Mouse (Mus musculus) stomach, embryonic 16.5 days (tissue): ENCODE data around the gene Dab1. TPM values are rescaled to one million over a fixed set of nuclear protein-coding genes. Genes with fewer than 3 reads are reported as not detected.

Experiments used
- ATAC-seq: fragments of 200-750 bp; cut with Nextera tagmentation; 2 replicates; pipeline ENCODE4 v1.8.0; 2017; ENCODE audit warnings: moderate number of reproducible peaks, moderate TSS enrichment; ENCODE audit not compliant: insufficient read depth, low FRiP score
- H3K27ac ChIP-seq: fragments of 300-500 bp; sonication (generic); 2 replicates; pipeline ENCODE4 v1.5.1; 2014; ENCODE audit warnings: low read length
- H3K27me3 ChIP-seq: fragments of 300-500 bp; sonication (generic); 2 replicates; pipeline ENCODE4 v1.6.1; 2014; ENCODE audit warnings: low read length, control low read depth, mixed read lengths; ENCODE audit not compliant: control insufficient read depth, insufficient read depth
- H3K36me3 ChIP-seq: fragments of 300-500 bp; sonication (generic); 2 replicates; pipeline ENCODE4 v1.6.1; 2014; ENCODE audit warnings: low read length; ENCODE audit not compliant: control insufficient read depth, insufficient read depth
- H3K4me1 ChIP-seq: fragments of 300-500 bp; sonication (generic); 2 replicates; pipeline ENCODE4 v1.6.1; 2014; ENCODE audit warnings: low read length, control low read depth, mixed read lengths; ENCODE audit not compliant: control insufficient read depth, insufficient read depth
- H3K4me2 ChIP-seq: fragments of 300-500 bp; sonication (generic); 2 replicates; pipeline ENCODE4 v1.6.1; 2014; ENCODE audit warnings: low read depth, low read length, mixed read lengths
- H3K4me3 ChIP-seq: fragments of 300-500 bp; sonication (generic); replicated peaks from 2 replicates; pipeline ENCODE4 v1.5.1; 2014; ENCODE audit warnings: mild to moderate bottlenecking, low read length
- H3K9ac ChIP-seq: fragments of 300-500 bp; sonication (generic); 2 replicates; pipeline ENCODE4 v1.6.1; 2014; ENCODE audit warnings: low read length
- H3K9me3 ChIP-seq: fragments of 300-500 bp; sonication (generic); replicated peaks from 2 replicates; pipeline ENCODE4 v1.6.1; 2016; ENCODE audit warnings: low read length, control low read depth; ENCODE audit not compliant: control insufficient read depth
- WGBS: fragments of 180-500 bp; shearing (Covaris S2); extraction: QIAGEN DNeasy Blood & Tissue Kit; methylation state at CpG from one replicate; pipeline ENCODE4 v1.1.7; 2014; 5-methylcytosine and 5-hydroxymethylcytosine counted together
- polyA plus RNA-seq: library from polyadenylated mRNA; unstranded; fragments of >200 nt; fragmentation: Nextera tagmentation; extraction: Ambion mirVana; gene quantifications from 2 replicates; pipeline ENCODE4 v1.2.1, GENCODE M21; 2015

Gene Dab1
- polyA plus RNA-seq, 1 experiment from 2014 or later: 10.0 TPM

- no peak for ATAC-seq
- H3K9me3 ChIP-seq: no peaks in the 10 kb centered on the region
- H3K36me3 ChIP-seq: no peaks in the 10 kb centered on the region
- no peaks in the 10 kb centered on the region for H3K4me1 ChIP-seq
- no peak overlapping the region for H3K9ac ChIP-seq
- no peak overlapping the region for H3K27ac ChIP-seq
- no peak overlapping the region for H3K4me2 ChIP-seq
- no peaks in the 10 kb centered on the region for H3K27me3 ChIP-seq
- WGBS: 34% methylated on average over 8 of the region's 8 CpGs
- no peak overlapping the region for H3K4me3 ChIP-seq
Measured at GRCm38 (mm10) chr4:104443775-104444174, 824.6 kb downstream of the Dab1 start.

- Histone ChIP-seq H3K4me3 (no peak overlapping the region), H3K4me2 (no peak overlapping the region), H3K4me1 (no peaks in the 10 kb centered on the region), H3K9ac (no peak overlapping the region), H3K27me3 (no peaks in the 10 kb centered on the region), H3K9me3 (no peaks in the 10 kb centered on the region), H3K27ac (no peak overlapping the region), H3K36me3 (no peaks in the 10 kb centered on the region)
- WGBS: 79% methylated on average over 2 of the region's 2 CpGs
- ATAC-seq: no peak
Measured at GRCm38 (mm10) chr4:104444985-104445384, 825.8 kb downstream of the Dab1 start.

- Histone ChIP-seq H3K27me3 (no peaks in the 10 kb centered on the region), H3K27ac (no peak overlapping the region), H3K36me3 (no peaks in the 10 kb centered on the region), H3K9ac (no peak overlapping the region), H3K4me2 (no peak overlapping the region), H3K9me3 (no peaks in the 10 kb centered on the region), H3K4me1 (no peaks in the 10 kb centered on the region), H3K4me3 (no peak overlapping the region)
- ATAC-seq: no peak
- 90% methylated on average over 1 of the region's 1 CpGs for WGBS
Measured at GRCm38 (mm10) chr4:104448199-104448598, 829.0 kb downstream of the Dab1 start.

GRCm38 (mm10) chr4:104450645-104451044, 831.5 kb downstream of the Dab1 start:
- no peak for ATAC-seq
- H3K27me3 ChIP-seq: no peaks in the 10 kb centered on the region
- WGBS: 53% methylated on average over 9 of the region's 9 CpGs

GRCm38 (mm10) chr4:104452587-104452986, 833.4 kb downstream of the Dab1 start:
- Histone ChIP-seq H3K4me3 (no peak overlapping the region), H3K4me2 (no peak overlapping the region), H3K27me3 (no peaks in the 10 kb centered on the region), H3K36me3 (no peaks in the 10 kb centered on the region), H3K9me3 (no peaks in the 10 kb centered on the region), H3K4me1 (no peaks in the 10 kb centered on the region), H3K27ac (no peak overlapping the region), H3K9ac (no peak overlapping the region)
- WGBS: 57% methylated on average over 7 of the region's 7 CpGs
- no peak for ATAC-seq

More at GRCm38 (mm10) chr4:104450645-104451044, 831.5 kb downstream of the Dab1 start:
- no peak overlapping the region for H3K4me3 ChIP-seq
- no peaks in the 10 kb centered on the region for H3K9me3 ChIP-seq
- no peaks in the 10 kb centered on the region for H3K4me1 ChIP-seq
- no peak overlapping the region for H3K27ac ChIP-seq
- H3K4me2 ChIP-seq: no peak overlapping the region
- H3K9ac ChIP-seq: no peak overlapping the region
- no peaks in the 10 kb centered on the region for H3K36me3 ChIP-seq

GRCm38 (mm10) chr4:104455151-104455550, 836.0 kb downstream of the Dab1 start:
- H3K27me3 ChIP-seq: no peaks in the 10 kb centered on the region
- H3K27ac ChIP-seq: no peak overlapping the region
- H3K4me1 ChIP-seq: 0 out of 2 replicates have a peak, but pooled peaks cover 2% of the 10 kb centered on the region
- no peak for ATAC-seq
- H3K4me3 ChIP-seq: no peak overlapping the region
- H3K36me3 ChIP-seq: no peaks in the 10 kb centered on the region
- no peak overlapping the region for H3K9ac ChIP-seq
- no peak overlapping the region for H3K4me2 ChIP-seq
- H3K9me3 ChIP-seq: no peaks in the 10 kb centered on the region
- WGBS: 43% methylated on average over 9 of the region's 9 CpGs

- no peak for ATAC-seq
- Histone ChIP-seq H3K9me3 (no peaks in the 10 kb centered on the region), H3K27me3 (no peaks in the 10 kb centered on the region), H3K4me1 (0 out of 2 replicates have a peak, but pooled peaks cover 2% of the 10 kb centered on the region), H3K4me2 (no peak overlapping the region), H3K4me3 (no peak overlapping the region), H3K9ac (no peak overlapping the region), H3K36me3 (no peaks in the 10 kb centered on the region), H3K27ac (no peak overlapping the region)
- WGBS: 72% methylated on average over 3 of the region's 3 CpGs
Measured at GRCm38 (mm10) chr4:104455760-104456159, 836.6 kb downstream of the Dab1 start.

GRCm38 (mm10) chr4:104456173-104456873, 837.2 kb downstream of the Dab1 start:
- Histone ChIP-seq H3K4me1 (0 out of 2 replicates have a peak, but pooled peaks cover 2% of the 10 kb centered on the region), H3K9me3 (no peaks in the 10 kb centered on the region), H3K27ac (no peak overlapping the region), H3K27me3 (no peaks in the 10 kb centered on the region), H3K4me2 (no peak overlapping the region), H3K9ac (no peak overlapping the region), H3K4me3 (no peak overlapping the region), H3K36me3 (no peaks in the 10 kb centered on the region)
- no peak for ATAC-seq
- 82% methylated on average over 7 of the region's 7 CpGs for WGBS

- no peak overlapping the region for H3K9ac ChIP-seq
- no peak for ATAC-seq
- H3K4me2 ChIP-seq: no peak overlapping the region
- H3K36me3 ChIP-seq: no peaks in the 10 kb centered on the region
- H3K27ac ChIP-seq: no peak overlapping the region
- 54% methylated on average over 5 of the region's 5 CpGs for WGBS
- H3K4me3 ChIP-seq: no peak overlapping the region
- H3K27me3 ChIP-seq: no peaks in the 10 kb centered on the region
- 0 out of 2 replicates have a peak, but pooled peaks cover 2% of the 10 kb centered on the region for H3K4me1 ChIP-seq
- no peaks in the 10 kb centered on the region for H3K9me3 ChIP-seq
Measured at GRCm38 (mm10) chr4:104458726-104459125, 839.6 kb downstream of the Dab1 start.
